Mouse (Mus musculus) forebrain, embryonic 14.5 days (tissue): ENCODE measurements at regions not wholly inside any gene's neighbourhood (a gene's known extent, or its start where the extent isn't known, plus 50 kb on each side); places are given as distances from the start of the nearest gene placed in this dataset.

Experiments
- ATAC-seq: fragments of 200-750 bp; cut with Nextera tagmentation; 2 replicates; pipeline ENCODE4 v1.8.0; 2017; ENCODE audit warnings: mild to moderate bottlenecking, moderate library complexity
- DNase-seq: peaks from one replicate; pipeline ENCODE4 v3.0.0-alpha.2; 2015; ENCODE audit warnings: low spot score
- H3K27ac ChIP-seq: fragments of 300-500 bp; sonication (generic); 2 replicates; pipeline ENCODE4 v1.5.1; 2014; ENCODE audit warnings: low read depth, mild to moderate bottlenecking, control low read depth, low read length, moderate library complexity
- H3K27me3 ChIP-seq: fragments of 300-500 bp; sonication (generic); replicated peaks from 2 replicates; pipeline ENCODE4 v1.6.1; 2014; ENCODE audit warnings: low read length, control low read depth, mixed read lengths; ENCODE audit not compliant: control insufficient read depth, insufficient read depth
- H3K36me3 ChIP-seq: fragments of 300-500 bp; sonication (generic); 2 replicates; pipeline ENCODE4 v1.6.1; 2014; ENCODE audit warnings: low read length, control low read depth; ENCODE audit not compliant: control insufficient read depth, insufficient read depth
- H3K4me1 ChIP-seq: fragments of 300-500 bp; sonication (generic); 2 replicates; pipeline ENCODE4 v1.6.1; 2014; ENCODE audit warnings: antibody characterized with exemption, low read length, control low read depth; ENCODE audit not compliant: control insufficient read depth, insufficient read depth
- H3K4me2 ChIP-seq: fragments of 300-500 bp; sonication (generic); 2 replicates; pipeline ENCODE4 v1.6.1; 2014; ENCODE audit warnings: mild to moderate bottlenecking, control low read depth, low read length
- H3K4me3 ChIP-seq: fragments of 300-500 bp; sonication (generic); 2 replicates; pipeline ENCODE4 v1.5.1; 2014; ENCODE audit warnings: low read depth, low read length, control low read depth
- H3K9ac ChIP-seq: fragments of 300-500 bp; sonication (generic); 2 replicates; pipeline ENCODE4 v1.6.1; 2014; ENCODE audit warnings: mild to moderate bottlenecking, low read length, control low read depth, moderate library complexity
- H3K9me3 ChIP-seq: fragments of 300-500 bp; sonication (generic); replicated peaks from 2 replicates; pipeline ENCODE4 v1.6.1; 2016; ENCODE audit warnings: low read length, control low read depth, mixed read lengths; ENCODE audit not compliant: control insufficient read depth
- WGBS: fragments of 180-500 bp; shearing (Covaris S2); extraction: QIAGEN DNeasy Blood & Tissue Kit; methylation state at CpG from one replicate; pipeline ENCODE4 v1.1.7; 2014; 5-methylcytosine and 5-hydroxymethylcytosine counted together

DNA sequence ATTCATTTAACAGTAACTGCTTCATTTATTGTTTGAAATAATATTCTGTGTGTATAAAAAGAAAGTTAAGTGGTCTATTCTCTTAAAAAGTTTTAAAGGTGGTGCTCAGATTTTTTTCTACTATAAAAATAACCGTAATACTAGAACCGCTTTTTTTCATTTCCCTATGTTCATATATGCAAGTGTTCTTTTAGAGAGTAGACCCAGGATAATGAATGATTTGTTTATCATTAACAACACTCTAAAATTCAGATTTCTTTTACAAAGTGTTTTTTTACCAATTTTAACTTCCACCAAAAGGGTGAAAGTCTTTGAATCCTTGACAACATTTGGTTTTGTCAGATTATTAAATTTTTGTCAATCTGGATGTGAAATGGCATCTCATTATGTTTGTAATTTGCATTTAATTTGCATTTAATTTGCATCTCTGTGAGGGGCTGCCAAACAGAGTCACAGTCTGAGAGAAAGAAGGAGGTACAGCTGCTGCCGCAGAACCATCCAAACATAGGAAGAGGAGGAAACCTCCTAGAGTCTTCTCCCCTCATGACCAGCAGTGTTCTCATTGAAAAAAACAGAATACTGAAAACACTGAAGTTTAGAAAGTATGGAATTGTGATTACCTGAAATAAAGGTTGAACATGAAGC lies 310.4 kb upstream of the Robo1 start:
- 46% methylated on average over 3 of the region's 3 CpGs for WGBS
- Histone ChIP-seq H3K36me3 (no peaks in the 10 kb centered on the region), H3K4me3 (no peak overlapping the region), H3K9ac (no peak overlapping the region), H3K9me3 (no peaks in the 10 kb centered on the region), H3K4me2 (no peak overlapping the region), H3K27me3 (no peaks in the 10 kb centered on the region), H3K4me1 (no peaks in the 10 kb centered on the region), H3K27ac (no peak overlapping the region; the same call in 1 of the 2 replicates)
- DNase-seq (peak; percentile 89), ATAC-seq (peak; percentile 98)

DNA sequence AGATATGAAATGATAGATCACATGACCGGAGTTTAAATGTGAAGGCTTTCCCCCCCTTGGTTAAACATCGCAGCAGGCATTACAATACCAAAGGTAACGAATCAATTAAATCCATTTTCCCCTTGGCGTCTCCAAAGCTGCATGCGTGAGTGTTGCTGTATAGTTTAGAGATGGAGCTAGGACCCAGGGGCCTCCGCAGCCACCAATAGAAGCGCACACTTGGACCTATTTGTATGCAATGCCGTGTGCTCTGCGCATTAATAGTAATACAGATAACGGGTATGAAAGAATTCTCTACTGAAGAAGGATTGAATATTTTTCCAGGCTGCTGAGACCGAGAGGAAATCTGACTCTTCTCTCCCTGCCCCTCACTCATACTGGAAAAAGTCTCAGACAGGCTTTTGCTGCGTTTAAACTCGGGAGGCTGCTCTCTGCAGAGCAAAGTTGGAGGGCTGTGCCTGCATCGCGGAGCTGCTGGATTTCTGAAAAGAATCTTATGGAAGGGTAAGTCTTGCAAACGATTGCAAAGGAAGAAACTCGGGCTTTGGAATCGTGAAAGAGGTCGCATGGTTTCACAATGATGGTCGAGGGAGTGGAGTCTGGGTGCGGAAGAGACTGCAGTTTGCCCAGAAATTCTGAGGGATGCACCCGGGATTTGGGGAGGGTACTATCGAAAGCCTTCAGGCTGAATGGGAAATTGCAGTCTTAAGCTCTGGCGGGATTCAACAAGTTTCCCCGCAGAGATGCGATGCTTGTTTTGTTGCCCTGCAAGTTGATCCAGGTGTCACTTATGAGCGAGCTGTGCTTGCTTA lies 280.5 kb upstream of the Robo1 start:
- Histone ChIP-seq H3K36me3 (no peaks in the 10 kb centered on the region), H3K4me3 (peak overlapping the region; percentile 59), H3K9me3 (no peaks in the 10 kb centered on the region), H3K27me3 (no peaks in the 10 kb centered on the region), H3K9ac (peak overlapping the region; percentile 78), H3K4me2 (peak overlapping the region; percentile 60), H3K4me1 (no peaks in the 10 kb centered on the region; the same call in 1 of the 2 replicates), H3K27ac (peak overlapping the region; percentile 70; the same call in 1 of the 2 replicates)
- DNase-seq, result peak; percentile 89
- peak; percentile 89 for ATAC-seq
- 2% methylated on average over 27 of the region's 27 CpGs for WGBS

DNA sequence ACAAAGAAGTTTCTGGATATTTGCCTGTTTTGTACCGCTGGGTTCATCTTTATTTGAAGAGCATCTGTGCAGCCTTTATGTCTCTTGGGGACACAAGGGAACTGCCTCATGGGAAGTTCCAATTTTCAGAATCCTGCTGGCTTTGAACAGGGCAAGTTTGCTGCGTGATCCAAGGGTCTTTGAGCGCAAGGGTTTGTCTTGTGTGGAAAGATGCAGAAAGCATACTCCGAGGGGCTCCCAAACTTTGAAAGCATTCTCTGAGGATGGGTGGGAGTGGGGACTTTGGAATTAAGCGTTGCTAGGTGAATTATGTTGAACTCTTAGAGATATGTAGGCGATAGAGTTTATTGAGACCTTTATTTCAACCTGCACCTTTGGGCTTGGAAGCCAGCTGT lies 279.9 kb upstream of the Robo1 start:
- H3K4me3 ChIP-seq, result peak overlapping the region; percentile 59
- H3K4me2 ChIP-seq, result peak overlapping the region; percentile 60
- ATAC-seq (peak; percentile 4), DNase-seq (no peak)
- peak overlapping the region; percentile 75; the same call in 1 of the 2 replicates for H3K27ac ChIP-seq
- no peaks in the 10 kb centered on the region; the same call in 1 of the 2 replicates for H3K4me1 ChIP-seq
- no peaks in the 10 kb centered on the region for H3K27me3 ChIP-seq
- H3K9ac ChIP-seq, result peak overlapping the region; percentile 78
- WGBS, result under 1% methylated on average over 6 of the region's 6 CpGs
- H3K36me3 ChIP-seq, result no peaks in the 10 kb centered on the region
- H3K9me3 ChIP-seq, result no peaks in the 10 kb centered on the region

- no peaks in the 10 kb centered on the region for H3K9me3 ChIP-seq
- peak overlapping the region; percentile 78 for H3K9ac ChIP-seq
- peak overlapping the region; percentile 60 for H3K4me2 ChIP-seq
- H3K27ac ChIP-seq, result peak overlapping the region; percentile 75
- H3K36me3 ChIP-seq, result no peaks in the 10 kb centered on the region
- 0% methylated on average over 18 of the region's 18 CpGs for WGBS
- ATAC-seq, result peak; percentile 38
- no peaks in the 10 kb centered on the region for H3K27me3 ChIP-seq
- DNase-seq, result peak; percentile 66
- H3K4me3 ChIP-seq, result peak overlapping the region; percentile 59
- no peaks in the 10 kb centered on the region; the same call in 1 of the 2 replicates for H3K4me1 ChIP-seq
Measured at GRCm38 (mm10) chr16:72028798-72029197, 279.3 kb upstream of the Robo1 start.

GRCm38 (mm10) chr16:72029273-72029672 lies 278.8 kb upstream of the Robo1 start:
- Histone ChIP-seq H3K4me1 (no peaks in the 10 kb centered on the region; the same call in 1 of the 2 replicates), H3K36me3 (no peaks in the 10 kb centered on the region), H3K9ac (peak overlapping the region; percentile 78), H3K9me3 (no peaks in the 10 kb centered on the region), H3K27ac (peak overlapping the region; percentile 75), H3K4me3 (peak overlapping the region; percentile 59), H3K27me3 (no peaks in the 10 kb centered on the region), H3K4me2 (peak overlapping the region; percentile 60)
- 1% methylated on average over 4 of the region's 4 CpGs for WGBS
- peak; percentile 26; the same call in 1 of the 2 replicates for ATAC-seq
- peak; percentile 24 for DNase-seq

GRCm38 (mm10) chr16:72068254-72068653 lies 239.9 kb upstream of the Robo1 start:
- Histone ChIP-seq H3K4me2 (no peak overlapping the region), H3K4me1 (no peaks in the 10 kb centered on the region), H3K27me3 (no peaks in the 10 kb centered on the region), H3K9me3 (no peaks in the 10 kb centered on the region), H3K9ac (no peak overlapping the region), H3K36me3 (no peaks in the 10 kb centered on the region), H3K4me3 (no peak overlapping the region), H3K27ac (no peak overlapping the region)
- ATAC-seq, result no peak
- 22% methylated on average over 1 of the region's 1 CpGs for WGBS
- no peak for DNase-seq

DNA sequence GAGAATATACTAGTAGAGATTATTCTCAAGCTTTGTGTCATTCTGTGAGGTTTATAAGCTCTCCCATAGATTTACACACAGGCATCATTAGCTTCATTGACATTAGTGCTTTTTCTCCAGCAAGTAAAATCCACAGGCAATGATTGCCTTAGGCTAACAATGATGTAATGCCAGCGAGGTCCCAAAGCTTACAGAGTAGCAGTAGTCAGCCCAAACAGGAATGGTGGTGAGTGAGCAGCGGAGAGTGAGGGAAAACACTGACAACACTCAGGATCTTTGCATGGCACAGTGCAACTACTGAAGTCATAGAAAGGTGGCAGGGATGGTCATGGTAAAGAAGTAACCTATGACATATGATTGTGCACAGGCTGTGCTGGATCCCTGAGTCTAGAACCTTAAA lies 238.5 kb upstream of the Robo1 start:
- DNase-seq, result no peak
- Histone ChIP-seq H3K27me3 (no peaks in the 10 kb centered on the region), H3K36me3 (no peaks in the 10 kb centered on the region), H3K9ac (no peak overlapping the region), H3K4me1 (no peaks in the 10 kb centered on the region), H3K4me2 (no peak overlapping the region), H3K4me3 (no peak overlapping the region), H3K9me3 (no peaks in the 10 kb centered on the region), H3K27ac (no peak overlapping the region)
- peak; percentile 26; the same call in 1 of the 2 replicates for ATAC-seq
- WGBS, result 29% methylated on average over 2 of the region's 2 CpGs

DNA sequence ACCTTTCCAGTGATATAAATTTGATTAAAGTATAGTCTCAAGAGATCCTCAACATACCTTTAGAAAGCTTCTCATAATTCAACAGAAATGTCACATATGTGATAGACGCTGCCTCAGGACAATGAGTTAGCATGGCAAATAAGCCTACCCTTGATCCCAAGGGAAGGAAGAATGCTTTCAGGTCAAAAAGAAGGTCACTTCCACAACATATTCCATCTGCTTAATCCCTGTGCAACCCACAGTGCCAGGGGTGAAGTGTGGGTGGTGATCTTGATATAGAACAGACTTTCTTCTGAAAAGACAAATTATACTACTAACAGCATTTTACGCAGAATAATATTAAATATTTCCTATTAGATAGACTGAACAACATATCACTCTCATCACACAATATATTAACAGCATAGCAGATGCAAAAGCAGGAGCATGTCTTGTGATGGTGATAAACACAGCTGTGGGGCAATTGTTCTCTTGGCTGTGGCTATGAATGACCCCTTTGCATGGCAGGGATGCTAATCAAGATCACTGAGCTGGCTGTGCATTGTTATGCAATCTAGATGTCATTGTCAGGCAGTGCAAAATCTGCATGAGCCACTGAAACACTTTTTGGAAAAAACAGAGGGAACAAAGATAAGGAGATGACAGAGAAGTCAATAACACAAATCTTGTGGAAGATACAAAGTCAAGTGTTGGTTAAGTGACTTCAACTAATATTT lies 236.2 kb upstream of the Robo1 start:
- WGBS, result 79% methylated on average over 2 of the region's 2 CpGs
- Histone ChIP-seq H3K9me3 (no peaks in the 10 kb centered on the region), H3K27me3 (no peaks in the 10 kb centered on the region), H3K36me3 (no peaks in the 10 kb centered on the region), H3K9ac (no peak overlapping the region), H3K4me3 (no peak overlapping the region), H3K4me1 (no peaks in the 10 kb centered on the region), H3K4me2 (no peak overlapping the region), H3K27ac (no peak overlapping the region)
- DNase-seq, result no peak
- peak; percentile 67; the same call in 1 of the 2 replicates for ATAC-seq
